Mouse (Mus musculus): Measurements from ENCODE around the gene Dpysl4. TPM values are rescaled to one million over a fixed set of nuclear protein-coding genes. Genes with fewer than 3 reads are reported as not detected.
A peak's percentile ranks its signal among the peaks of the same experiment; 100 is the strongest.

Gene Dpysl4
- 100 to 1,000 TPM; 119 to 126 TPM for total RNA-seq (2021)

GRCm38 (mm10) chr7:139085629-139086194 lies at the start of gene Dpysl4:
Gene Dpysl4 (plus strand): TSS chr7:139086001.
- peak; percentile 86 to 89 for DNase-seq (ENCODE audit: extremely low spot score in 1 of 2, low spot score in 2 of 2)
- intact Hi-C loops (cut with DNase I): no loop called here

- no peak for DNase-seq (ENCODE audit: extremely low spot score in 1 of 2, low spot score in 2 of 2)
- intact Hi-C loops (cut with DNase I): no loop called here
These were observed 22.4 kb upstream of the Dpysl4 start for GRCm38 (mm10) chr7:139063406-139063805.

GRCm38 (mm10) chr7:139068182-139068623 lies 17.6 kb upstream of the Dpysl4 start:
- intact Hi-C loops (cut with DNase I): no loop called here
- DNase-seq (ENCODE audit: extremely low spot score in 1 of 2, low spot score in 2 of 2): peak; percentile 69 to 74

GRCm38 (mm10) chr7:139074189-139074588 lies 11.6 kb upstream of the Dpysl4 start:
- DNase-seq (ENCODE audit: extremely low spot score in 1 of 2, low spot score in 2 of 2): no peak
- intact Hi-C loops (cut with DNase I): no loop called here

- DNase-seq (ENCODE audit: extremely low spot score in 1 of 2, low spot score in 2 of 2): no peak
- intact Hi-C loops (cut with DNase I): no loop called here
These were observed 10.6 kb upstream of the Dpysl4 start for GRCm38 (mm10) chr7:139075054-139075794.

DNA sequence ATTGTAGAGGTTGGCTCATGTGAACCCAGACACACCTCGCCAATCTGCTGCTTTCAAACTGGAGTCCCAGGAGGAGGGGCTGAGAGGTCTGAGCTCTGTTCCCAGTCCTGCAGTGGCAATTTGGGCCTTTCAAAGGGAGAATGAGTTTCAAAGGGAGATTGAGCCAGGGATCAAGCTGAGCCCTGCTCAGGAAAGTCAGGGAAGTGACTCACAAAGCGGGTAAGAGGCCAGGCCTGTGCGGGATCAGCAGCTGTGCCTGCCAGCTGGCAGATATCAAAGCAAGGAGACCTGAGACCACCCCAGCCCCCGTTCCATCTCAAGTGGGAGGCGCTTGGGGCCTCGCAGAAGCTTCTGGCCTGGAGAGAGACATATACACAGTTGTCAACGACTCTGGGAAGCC lies 8.5 kb upstream of the Dpysl4 start:
- intact Hi-C loops (cut with DNase I): no loop called here
- DNase-seq (ENCODE audit: extremely low spot score in 1 of 2, low spot score in 2 of 2): no peak

GRCm38 (mm10) chr7:139078181-139078580 lies 7.6 kb upstream of the Dpysl4 start:
- intact Hi-C loops (cut with DNase I): no loop called here
- DNase-seq (ENCODE audit: extremely low spot score in 1 of 2, low spot score in 2 of 2): no peak

GRCm38 (mm10) chr7:139079141-139079540 lies 6.7 kb upstream of the Dpysl4 start:
- DNase-seq (ENCODE audit: extremely low spot score in 1 of 2, low spot score in 2 of 2): no peak
- intact Hi-C loops (cut with DNase I): no loop called here

- no peak for DNase-seq (ENCODE audit: extremely low spot score in 1 of 2, low spot score in 2 of 2)
- intact Hi-C loops (cut with DNase I): no loop called here
These were observed 5.1 kb upstream of the Dpysl4 start for GRCm38 (mm10) chr7:139080714-139081113.

DNA sequence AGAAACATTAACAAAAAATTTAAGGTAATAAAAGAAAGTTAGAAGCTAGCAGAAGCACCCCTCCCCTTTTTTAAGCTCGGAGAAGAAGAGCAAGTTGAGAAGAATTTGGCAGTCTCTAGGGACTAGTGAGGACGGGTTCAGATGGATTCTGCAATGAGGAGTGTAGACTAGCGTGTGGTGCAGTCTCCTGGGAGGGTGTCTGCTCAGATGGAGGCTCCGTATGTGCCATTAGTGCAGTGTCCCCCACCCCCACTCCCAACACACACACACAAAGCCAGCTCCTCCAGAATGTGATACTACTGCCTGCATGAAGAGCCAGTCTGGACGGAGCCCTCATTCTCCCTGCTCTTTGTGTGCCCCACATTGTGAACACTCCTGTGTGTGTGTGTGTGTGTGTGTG lies 4.6 kb upstream of the Dpysl4 start:
- intact Hi-C loops (cut with DNase I): no loop called here
- DNase-seq (ENCODE audit: extremely low spot score in 1 of 2, low spot score in 2 of 2): no peak

DNA sequence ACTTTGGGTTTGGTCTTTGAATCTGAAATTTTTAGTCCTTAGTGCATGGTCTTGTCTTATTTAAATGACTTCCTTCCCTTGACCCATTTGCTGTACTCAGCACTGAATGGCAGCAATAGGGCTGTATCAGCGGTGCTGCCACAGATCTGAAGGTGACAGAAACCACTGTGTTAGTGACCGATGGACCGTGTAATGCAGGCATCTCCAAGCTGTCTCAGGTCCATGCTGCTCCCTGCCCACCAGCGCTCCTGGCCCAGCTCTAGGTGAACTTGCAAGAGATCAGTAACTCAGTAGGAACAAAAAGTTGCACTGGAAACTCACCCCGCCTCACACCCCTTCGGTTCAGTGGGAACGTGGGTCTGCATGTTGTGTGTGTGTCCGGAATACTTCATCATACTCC lies 3.5 kb upstream of the Dpysl4 start:
- no peak for DNase-seq (ENCODE audit: extremely low spot score in 1 of 2, low spot score in 2 of 2)

GRCm38 (mm10) chr7:139084316-139084715 lies 1.5 kb upstream of the Dpysl4 start:
- intact Hi-C loops (cut with DNase I): no loop called here
- DNase-seq (ENCODE audit: extremely low spot score in 1 of 2, low spot score in 2 of 2): no peak

More for the DNA sequence above, 3.5 kb upstream of the Dpysl4 start:
- intact Hi-C loops (cut with DNase I): no loop called here

- intact Hi-C loops (cut with DNase I): no loop called here
- DNase-seq (ENCODE audit: extremely low spot score in 1 of 2, low spot score in 2 of 2): peak in 1 of 2 experiments; percentile 61
These were observed 676 bp downstream of the Dpysl4 start for GRCm38 (mm10) chr7:139086195-139087158.

DNA sequence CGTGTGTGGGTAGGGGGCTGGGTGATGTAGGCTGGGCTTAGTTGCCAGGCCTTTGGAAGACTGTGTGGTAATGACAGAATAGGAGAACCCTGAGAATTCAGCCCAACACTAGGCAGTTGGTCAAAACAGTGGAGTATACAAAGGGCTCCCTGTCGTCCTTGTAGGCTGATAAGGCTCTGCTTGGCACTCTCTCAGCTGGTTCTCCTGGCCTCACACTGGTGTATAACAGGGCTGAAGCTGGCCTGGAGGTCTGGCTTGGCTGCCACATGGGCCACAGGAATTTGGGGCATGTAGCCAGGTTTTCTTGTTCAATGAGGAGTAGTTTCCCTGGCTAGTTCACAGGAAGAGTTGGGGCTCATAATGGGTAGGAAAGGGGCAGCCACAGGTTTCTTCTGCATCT lies 2.0 kb downstream of the Dpysl4 start:
- DNase-seq (ENCODE audit: extremely low spot score in 1 of 2, low spot score in 2 of 2): peak in 1 of 2 experiments; percentile 55
- intact Hi-C loops (cut with DNase I): no loop called here

DNA sequence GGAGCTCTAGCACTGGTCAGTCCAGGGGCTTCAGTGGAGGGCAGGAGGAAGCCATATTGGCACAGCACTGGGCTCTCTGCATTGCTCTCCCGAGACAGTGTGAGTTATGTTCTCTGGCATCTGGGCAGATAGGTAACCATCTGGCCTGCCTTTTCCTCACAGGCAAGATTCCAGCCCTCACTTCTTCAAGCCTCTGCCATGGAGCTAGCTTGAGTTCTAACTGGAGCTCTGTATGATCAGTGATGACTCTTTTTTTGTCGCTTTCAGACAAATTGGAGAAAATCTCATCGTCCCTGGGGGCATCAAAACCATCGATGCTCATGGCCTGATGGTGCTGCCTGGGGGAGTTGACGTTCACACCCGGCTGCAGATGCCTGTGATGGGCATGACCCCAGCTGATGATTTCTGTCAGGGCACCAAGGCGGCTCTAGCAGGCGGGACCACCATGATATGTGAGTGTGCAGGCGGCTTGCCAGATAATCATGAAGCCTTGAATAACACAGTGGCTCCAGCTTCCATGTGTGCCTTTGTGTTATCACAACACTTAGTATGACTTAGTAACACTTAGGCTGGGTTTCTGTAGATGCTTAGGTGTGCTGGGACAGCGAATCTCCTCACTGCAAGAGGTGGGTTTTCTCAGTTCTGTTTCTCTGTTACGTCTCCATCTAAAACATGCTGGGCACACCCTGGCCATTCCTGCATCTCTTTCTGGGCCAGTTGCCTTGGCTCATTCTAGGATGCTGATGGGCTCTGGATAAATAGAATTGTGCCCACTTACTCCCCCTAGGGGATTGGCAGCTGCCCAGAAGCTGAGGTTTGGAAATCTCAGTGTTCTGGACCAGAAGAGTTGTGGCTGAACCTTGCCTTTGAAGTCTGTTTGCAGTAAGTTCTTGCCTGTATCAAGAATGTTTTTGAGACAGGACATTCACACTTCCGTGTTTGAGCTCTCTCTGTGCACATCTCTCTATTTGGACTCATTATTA lies 4.4 kb downstream of the Dpysl4 start:
- peak; percentile 57 to 64 for DNase-seq (ENCODE audit: extremely low spot score in 1 of 2, low spot score in 2 of 2)
- intact Hi-C loops (cut with DNase I): no loop called here

- no peak for DNase-seq (ENCODE audit: extremely low spot score in 1 of 2, low spot score in 2 of 2)
- intact Hi-C loops (cut with DNase I): no loop called here
These were observed 5.9 kb downstream of the Dpysl4 start for GRCm38 (mm10) chr7:139091681-139092080.

DNA sequence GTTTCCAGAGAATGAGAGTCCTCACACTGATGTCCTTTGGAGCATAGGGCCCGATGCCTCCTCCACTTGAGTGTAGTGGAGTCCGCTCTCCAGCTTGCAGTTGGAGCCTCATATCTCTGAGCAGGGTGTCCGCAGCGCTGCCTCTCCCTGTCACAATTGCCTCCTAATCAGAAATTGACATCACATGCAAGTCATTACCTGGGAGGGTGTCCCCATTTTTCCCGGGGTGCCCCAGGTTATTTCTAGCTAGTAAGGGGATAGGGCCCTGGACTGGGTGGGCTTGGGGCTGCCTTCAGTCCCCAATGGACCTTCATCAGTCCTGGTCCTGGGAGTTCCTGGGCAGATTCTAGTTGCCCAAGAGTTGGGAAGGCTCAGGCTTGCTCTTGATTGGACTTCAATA lies 6.9 kb downstream of the Dpysl4 start:
- no peak for DNase-seq (ENCODE audit: extremely low spot score in 1 of 2, low spot score in 2 of 2)
- intact Hi-C loops (cut with DNase I): no loop called here

GRCm38 (mm10) chr7:139093124-139093523 lies 7.3 kb downstream of the Dpysl4 start:
- intact Hi-C loops (cut with DNase I): no loop called here
- no peak for DNase-seq (ENCODE audit: extremely low spot score in 1 of 2, low spot score in 2 of 2)

Measured in left cerebral cortex, postnatal 10 days (tissue).